Mouse (Mus musculus): ENCODE results near the gene Il17rc.

Gene Il17rc

DNA sequence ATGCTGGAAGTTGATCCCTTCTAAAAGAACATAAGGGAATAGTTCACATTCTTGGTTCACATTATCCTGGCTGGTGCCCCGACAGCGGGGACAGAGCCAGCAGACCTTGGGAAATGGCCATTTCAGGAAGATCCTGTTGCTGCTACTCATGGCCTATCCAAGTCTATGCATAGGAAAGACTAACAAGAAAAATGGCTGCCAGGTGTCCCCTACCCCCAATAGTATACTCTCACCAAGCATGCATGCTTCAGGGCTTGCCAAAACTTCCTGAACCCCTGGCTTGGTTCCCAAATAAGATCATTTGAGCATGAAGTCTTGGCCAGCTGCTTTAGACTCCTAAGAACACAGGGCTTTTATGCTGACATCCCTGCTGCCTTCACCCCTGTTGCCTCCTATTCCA is 19.4 kb upstream of the Il17rc start:
- no peak for DNase-seq (ENCODE audit: low spot score in 2 of 2)

DNA sequence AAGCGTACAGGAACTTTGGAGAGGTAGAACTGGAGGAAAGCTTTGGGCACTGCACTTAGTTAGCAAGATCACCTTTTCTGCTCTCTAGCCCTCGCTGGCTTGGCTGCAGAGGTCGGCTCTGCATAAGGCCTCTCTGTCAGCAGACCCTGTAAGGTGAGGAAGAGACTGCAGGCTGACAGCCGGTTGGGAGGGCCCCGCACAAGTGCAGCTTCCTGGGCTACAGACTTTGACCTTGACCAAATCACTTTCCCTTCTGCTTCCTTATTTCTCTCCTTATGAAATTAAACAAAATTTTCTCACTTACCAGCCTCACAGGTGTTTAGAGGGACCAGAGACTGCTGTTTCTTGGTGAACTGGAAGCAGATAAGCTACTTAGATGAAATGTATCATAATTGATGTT is 16.2 kb upstream of the Il17rc start:
- DNase-seq (ENCODE audit: low spot score in 2 of 2) = no peak

DNA sequence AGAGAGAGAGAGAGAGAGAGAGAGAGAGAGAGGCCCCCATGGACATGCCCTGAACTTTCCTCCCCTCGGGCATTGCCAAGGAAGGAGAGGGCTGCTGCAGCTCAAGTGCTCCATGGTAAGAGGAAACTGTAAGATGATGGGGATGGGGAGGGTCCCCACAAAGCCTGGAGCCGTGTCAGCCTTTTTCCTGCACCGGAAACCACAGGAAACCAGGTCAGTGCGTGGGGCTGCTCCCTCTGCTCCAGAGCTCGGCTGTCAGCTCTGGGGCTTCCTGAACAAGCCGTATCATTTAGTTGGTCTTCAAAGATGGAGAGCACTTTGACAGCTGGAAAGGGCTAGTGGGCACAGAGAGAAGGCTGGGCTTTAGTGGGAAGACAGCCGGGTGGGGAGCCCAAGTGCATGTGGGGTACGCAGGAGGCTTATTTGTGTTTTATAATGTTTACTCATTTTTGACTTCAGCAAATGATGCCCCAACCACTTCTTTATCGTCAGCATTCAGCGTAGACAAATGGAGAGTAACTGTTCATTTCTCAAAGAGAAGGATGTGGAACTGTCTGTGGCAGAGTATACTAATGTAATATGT is 13.2 kb upstream of the Il17rc start, which contains the start of gene Il17re:
TSS of gene Il17re (plus strand) at position 533 of the 583 bp plus-strand sequence.
- no peak for DNase-seq (ENCODE audit: low spot score in 2 of 2)

DNA sequence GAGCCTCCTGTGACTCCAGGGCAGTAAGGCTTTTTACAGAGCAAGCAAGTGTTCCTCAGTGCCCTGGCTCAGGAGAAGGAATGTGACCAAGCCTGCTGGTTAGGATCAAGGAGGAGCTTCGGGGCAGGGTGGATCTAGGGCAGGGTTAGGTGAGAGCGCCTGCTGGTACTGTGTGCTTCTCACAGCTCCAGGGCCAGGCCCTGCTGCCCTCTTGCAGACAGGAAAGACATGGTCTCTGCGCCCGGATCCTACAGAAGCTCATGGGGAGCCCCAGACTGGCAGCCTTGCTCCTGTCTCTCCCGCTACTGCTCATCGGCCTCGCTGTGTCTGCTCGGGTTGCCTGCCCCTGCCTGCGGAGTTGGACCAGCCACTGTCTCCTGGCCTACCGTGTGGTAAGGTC is 12.6 kb upstream of the Il17rc start:
- DNase-seq (ENCODE audit: low spot score in 2 of 2) = peak; percentile 75 to 77

DNA sequence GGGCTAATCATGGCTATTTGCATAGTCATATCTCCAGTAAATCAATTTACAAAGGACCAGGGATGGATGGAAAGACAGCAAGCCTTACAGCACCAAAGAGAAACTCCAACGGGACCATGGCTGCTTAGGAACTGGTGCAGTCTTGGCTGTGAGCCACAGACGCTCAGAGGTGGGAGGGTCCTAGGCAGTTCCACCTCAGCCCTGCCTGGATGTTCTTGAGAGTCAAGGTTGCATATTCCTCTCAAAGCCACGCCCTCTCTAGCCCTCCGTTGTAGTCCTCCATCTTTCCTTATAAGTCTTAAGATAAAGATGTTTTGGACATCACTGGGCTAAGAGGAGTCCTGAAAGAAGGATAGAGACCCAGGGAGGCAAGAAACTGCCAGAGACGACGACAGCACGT is 7.2 kb upstream of the Il17rc start:
- DNase-seq (ENCODE audit: low spot score in 2 of 2) = no peak

DNA sequence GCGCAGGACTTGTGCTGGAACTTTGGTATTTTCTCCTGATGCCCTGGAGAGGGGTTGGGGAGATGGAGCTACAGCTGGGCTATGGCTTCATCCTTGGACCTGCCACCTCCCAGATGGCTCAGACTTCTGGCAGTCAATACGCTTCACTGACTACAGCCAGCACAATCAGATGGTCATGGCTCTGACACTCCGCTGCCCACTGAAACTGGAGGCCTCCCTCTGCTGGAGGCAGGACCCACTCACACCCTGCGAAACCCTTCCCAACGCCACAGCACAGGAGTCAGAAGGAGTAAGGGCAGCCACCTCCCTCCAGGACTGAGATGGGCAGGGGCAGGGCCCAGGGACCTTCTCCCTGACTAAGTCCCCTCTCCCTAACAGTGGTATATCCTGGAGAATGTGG is 5.6 kb upstream of the Il17rc start:
- no peak for DNase-seq (ENCODE audit: low spot score in 2 of 2)

DNA sequence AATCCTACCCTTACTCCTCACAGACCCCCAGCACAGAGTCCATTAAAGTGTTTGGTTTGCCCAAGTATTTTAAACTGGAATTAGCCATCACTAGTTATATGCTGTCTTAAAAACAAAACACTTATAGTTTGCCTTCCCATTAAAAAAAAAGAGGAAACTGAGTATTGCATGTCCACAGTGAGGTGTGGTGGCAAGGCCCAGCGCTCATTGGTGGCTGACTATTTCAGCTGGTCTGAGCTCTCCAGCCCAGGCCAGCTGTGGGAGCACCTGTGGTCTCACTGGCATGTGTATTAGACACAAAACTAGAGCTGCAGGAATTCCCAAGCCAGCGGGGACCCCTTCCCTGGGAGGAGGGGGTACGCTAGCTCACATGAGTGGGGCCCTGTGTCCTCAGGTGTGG is 2.7 kb upstream of the Il17rc start:
- no peak for DNase-seq (ENCODE audit: low spot score in 2 of 2)

DNA sequence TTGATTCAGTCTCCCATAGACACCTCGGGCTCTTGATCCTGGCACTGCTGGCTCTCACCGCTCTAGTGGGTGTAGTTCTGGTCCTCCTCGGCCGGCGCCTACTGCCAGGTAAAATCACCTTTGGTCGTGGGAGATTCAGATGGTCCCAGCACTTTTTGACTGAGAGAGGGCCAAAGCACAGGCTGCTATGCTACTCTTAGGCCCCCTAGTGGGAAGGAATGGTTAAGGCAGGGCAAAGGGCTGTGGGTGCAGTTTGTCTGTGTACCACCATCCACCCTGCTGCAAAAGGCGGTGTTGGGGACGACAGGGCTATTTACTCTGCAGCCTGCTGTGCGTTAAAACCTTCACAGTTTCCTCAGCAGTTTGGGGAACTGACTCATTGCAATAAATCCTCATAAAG is 2.2 kb upstream of the Il17rc start:
- peak in 1 of 2 experiments; percentile 71 for DNase-seq (ENCODE audit: low spot score in 2 of 2)

DNA sequence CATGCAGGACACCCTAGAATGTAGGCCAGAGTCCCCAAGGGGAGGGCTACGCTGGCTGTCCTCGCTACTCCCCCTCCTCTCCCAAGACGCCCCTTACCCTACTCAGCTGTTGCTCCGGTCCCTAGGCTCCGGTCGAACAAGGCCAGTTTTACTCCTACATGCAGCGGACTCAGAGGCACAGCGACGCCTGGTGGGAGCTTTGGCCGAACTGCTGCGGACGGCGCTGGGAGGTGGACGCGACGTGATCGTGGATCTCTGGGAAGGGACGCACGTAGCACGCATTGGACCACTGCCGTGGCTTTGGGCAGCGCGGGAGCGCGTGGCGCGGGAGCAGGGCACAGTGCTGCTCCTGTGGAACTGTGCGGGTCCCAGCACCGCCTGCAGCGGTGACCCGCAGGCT is 1.8 kb upstream of the Il17rc start:
- peak in 1 of 2 experiments; percentile 81 for DNase-seq (ENCODE audit: low spot score in 2 of 2)

DNA sequence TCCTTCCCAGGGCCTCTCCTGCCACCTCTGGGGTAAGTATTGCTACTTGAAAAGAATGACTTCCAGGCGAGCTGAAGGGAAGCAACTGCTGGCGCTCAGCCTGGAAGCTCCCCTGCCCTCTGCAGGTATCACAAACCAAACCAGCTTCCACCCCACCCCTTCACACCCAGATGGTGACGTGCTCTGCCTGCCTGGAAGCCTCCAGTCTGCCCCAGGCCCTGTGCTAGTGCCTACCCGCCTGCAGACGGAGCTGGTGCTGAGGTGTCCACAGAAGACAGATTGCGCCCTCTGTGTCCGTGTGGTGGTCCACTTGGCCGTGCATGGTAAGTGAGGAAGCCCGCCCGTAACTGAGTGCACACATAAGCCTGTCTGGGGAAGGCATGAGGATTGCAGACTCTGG is 834 bp downstream of the Il17rc start:
- DNase-seq (ENCODE audit: low spot score in 2 of 2) = peak in 1 of 2 experiments; percentile 44

DNA sequence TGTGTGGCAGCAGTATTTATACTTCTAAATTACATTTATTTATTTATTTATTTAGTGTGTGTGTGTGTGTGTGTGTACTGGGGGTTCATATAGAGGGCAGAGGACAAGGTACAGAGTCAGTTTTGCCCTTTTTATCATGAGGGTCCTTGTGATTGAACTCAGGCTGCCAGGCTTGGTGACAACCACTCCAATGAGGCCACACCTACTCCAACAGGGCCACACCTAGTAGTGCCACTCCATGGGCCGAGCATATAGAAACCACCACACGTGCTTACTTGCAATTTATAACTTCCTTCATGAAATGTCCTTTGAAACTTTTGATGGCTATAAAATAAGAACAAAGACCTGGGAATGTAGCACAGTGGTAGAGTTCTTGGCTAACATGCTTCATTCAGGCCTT is 2.0 kb downstream of the Il17rc start:
- DNase-seq (ENCODE audit: low spot score in 2 of 2) = no peak

DNA sequence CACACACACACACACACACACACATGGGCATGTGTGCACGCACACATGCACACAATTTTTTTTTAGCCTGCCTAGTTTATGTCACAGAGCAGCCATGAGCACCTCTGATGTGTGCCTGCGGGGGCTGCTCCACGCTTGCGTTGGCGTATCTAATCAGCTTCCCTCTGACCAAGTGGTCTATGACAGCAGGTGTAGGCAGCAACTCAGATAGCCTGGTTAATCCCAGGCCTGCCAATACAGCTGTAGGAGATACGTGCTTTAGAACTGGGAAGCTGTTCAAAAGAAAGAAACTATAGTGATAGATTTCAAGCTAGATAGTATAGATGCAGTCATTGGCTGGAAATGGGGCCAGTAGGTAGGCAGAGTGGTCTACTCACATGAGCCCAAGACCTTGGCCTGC is 2.5 kb downstream of the Il17rc start:
- DNase-seq (ENCODE audit: low spot score in 2 of 2) = no peak

DNA sequence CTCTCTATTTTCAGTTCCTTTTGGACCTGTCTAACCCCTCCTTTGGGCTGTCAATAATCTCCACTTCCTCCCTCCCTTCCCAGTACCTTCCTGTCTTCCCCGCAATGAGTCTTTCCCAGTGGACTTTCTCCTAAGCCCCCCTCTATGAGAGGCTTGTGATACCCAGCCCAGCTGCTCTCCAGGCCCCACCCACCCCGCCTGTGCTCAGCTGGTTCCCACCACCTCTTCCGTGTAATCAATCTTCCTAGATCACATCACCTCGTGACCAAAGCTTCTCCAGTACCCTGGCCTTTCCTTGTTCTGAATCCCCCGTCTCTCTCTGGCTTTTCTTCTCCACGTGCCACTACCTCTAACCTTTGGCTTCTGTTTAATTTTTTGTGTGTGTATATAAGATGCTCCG is 6.1 kb downstream of the Il17rc start:
- no peak for DNase-seq (ENCODE audit: low spot score in 2 of 2)

DNA sequence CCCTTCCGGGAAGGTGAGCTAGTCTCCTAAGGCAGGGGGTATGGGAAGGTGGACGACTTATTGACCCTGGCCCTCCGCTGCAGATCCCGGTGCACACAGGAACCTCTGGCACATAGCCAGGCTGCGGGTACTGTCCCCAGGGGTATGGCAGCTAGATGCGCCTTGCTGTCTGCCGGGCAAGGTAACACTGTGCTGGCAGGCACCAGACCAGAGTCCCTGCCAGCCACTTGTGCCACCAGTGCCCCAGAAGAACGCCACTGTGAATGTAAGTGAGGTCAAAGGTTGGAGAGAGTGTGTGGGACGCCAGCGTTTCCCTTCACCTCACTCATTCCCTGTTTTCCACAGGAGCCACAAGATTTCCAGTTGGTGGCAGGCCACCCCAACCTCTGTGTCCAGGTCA is 7.7 kb downstream of the Il17rc start:
- DNase-seq (ENCODE audit: low spot score in 2 of 2) = no peak

DNA sequence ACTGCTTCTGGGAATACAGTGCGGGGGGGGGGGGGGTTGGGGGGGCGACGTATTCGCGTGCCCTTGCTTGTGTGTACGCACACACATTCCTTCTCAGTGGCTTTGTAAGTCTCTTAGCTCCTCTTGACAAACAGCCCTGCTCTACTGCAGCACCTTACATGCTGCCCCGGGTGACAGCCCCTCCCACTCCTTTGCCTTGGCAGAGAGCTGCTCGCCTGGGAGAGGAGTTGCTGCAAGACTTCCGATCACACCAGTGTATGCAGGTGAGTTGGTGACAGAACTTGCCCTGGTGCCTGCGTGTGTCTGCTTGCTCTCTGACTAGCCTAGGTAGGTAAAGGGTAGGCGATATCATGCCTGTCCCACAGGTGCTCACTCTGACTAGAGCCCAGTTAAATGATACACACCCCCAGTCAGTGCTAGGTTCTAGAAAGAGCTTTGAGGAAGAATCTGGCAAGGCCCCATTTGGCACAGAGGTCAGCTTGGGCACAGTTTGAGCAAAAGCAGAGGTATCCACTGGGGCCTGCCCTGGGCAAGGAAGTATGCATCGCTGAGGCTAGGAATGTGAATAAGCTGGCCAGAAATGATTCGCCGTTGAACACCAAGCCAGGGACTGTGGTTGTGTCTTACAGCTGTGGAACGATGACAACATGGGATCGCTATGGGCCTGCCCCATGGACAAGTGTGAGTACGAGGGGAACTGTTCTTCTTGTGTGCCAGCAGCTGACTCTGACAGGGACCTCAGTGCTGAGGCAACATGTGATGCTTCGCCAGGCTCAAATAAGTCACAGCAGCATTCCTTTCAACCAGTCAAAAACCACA is 9.5 kb downstream of the Il17rc start:
- peak; percentile 75 to 85 for DNase-seq (ENCODE audit: low spot score in 2 of 2)

DNA sequence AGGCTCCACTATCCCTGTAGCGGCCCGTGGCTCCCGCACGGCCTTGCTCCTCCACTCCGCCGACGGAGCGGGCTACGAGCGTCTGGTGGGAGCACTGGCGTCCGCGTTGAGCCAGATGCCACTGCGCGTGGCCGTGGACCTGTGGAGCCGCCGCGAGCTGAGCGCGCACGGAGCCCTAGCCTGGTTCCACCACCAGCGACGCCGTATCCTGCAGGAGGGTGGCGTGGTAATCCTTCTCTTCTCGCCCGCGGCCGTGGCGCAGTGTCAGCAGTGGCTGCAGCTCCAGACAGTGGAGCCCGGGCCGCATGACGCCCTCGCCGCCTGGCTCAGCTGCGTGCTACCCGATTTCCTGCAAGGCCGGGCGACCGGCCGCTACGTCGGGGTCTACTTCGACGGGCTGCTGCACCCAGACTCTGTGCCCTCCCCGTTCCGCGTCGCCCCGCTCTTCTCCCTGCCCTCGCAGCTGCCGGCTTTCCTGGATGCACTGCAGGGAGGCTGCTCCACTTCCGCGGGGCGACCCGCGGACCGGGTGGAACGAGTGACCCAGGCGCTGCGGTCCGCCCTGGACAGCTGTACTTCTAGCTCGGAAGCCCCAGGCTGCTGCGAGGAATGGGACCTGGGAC is 11.4 kb downstream of the Il17rc start:
- DNase-seq (ENCODE audit: low spot score in 2 of 2) = no peak

DNA sequence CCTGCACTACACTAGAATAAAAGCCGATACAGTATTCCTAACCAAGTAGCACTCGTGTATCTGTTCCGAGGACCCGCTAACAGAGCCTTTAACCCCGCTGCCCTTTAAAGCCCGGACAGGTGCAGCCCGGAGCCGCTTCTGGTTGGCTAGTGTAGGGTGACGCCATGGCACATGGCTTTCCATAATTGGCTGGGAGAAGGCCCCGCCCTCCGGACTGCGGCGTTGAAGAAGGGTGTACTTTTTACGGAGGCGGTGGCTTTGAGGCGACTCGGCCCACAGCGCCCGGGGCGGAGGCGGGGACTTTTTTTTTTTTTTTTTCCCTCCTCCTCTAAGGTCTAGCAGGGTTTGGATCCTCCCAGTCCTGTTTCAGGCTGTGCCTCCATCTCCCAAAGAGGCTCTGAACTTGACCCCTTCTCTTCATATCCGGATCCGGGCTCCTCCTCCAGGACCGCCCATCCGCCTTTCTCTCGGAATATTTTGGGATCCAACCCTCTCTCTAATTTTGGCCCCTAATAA is 11.9 kb downstream of the Il17rc start, which contains the start of gene Creld1:
TSS of gene Creld1 (plus strand) at position 198 of the 516 bp plus-strand sequence.
- DNase-seq (ENCODE audit: low spot score in 2 of 2) = peak; percentile 91 to 97

DNA sequence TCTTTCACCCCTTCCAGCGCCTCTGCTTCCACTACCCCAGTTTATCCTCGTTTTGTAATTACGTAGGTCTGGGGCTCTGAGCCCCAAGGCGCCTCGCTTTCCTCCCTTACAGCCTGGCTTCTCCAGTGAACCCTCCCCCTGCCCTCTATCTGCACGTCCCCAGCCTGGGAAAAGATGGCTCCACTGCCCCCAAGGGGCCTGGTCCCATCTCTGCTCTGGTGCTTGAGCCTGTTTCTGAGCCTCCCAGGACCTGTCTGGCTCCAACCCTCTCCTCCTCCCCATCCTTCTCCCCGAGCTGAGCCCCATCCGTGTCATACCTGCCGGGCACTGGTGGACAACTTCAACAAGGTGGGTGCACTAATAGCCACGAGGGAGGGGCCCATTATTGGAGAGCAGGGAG is 12.5 kb downstream of the Il17rc start:
- DNase-seq (ENCODE audit: low spot score in 2 of 2) = no peak

DNA sequence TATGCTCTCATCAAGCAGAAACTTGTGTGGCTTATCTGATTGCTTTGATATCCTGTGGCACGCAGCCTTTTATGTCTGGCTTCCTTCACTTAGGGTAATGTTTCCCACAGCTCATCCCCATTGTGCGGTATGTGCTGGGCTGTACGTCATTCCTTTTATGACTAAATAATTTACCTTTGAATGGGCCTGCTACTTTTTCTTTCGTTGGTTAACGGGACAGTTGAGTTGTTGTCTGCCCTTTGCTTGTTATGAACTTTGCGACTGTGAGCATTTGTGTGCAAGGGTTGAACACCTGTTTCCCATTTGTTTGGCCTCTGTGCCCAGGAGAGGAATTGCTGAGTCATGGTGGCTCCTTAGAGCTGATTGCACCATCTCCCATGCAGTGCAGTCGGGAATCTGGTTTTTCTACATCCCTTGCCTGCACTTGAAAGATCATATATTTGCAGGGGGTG is 15.9 kb downstream of the Il17rc start:
- peak; percentile 43 to 63 for DNase-seq (ENCODE audit: low spot score in 2 of 2)

DNA sequence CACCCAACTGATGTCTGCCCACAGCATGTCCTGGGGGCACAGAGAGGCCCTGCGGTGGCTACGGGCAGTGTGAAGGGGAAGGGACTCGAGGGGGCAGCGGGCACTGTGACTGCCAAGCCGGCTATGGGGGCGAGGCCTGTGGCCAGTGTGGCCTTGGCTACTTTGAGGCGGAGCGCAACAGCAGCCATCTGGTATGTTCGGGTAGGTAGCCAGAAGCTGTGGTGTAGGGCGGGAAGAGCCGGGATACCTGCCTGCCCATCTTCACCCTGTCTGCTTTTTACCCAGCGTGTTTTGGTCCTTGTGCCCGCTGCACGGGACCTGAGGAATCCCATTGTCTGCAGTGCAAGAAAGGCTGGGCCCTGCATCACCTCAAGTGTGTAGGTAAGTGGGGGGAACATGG is 18.2 kb downstream of the Il17rc start:
- DNase-seq (ENCODE audit: low spot score in 2 of 2) = no peak

DNA sequence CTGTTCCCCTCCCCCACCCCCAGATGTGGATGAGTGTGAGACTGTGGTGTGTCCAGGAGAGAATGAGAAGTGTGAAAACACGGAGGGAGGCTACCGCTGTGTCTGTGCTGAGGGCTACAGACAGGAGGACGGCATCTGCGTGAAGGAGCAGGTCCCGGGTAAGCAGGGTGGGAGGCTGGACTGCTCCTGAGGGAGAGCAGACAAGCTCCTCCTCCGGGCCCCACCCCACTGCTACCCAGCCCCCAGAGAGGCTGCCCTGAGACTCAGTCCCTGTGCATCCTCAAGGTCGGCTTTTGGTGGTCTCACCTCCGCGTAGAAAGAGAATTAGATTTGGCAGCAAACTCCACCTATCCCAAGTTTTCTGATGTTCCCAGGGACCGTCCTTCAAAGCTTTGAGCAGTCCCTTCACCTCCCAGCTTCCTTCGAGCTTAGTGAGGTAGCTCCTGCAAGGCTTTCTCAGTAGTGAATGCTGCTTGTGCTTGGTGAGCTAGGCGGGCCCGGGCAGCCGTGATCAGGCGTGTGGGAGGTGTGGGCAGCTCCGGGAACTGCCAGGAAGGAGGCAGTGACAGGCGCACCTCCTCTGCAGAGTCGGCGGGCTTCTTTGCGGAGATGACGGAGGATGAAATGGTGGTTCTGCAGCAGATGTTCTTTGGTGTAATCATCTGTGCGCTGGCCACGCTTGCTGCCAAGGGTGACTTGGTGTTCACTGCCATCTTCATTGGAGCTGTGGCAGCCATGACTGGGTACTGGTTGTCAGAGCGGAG is 21.1 kb downstream of the Il17rc start:
- no peak for DNase-seq (ENCODE audit: low spot score in 2 of 2)

DNA sequence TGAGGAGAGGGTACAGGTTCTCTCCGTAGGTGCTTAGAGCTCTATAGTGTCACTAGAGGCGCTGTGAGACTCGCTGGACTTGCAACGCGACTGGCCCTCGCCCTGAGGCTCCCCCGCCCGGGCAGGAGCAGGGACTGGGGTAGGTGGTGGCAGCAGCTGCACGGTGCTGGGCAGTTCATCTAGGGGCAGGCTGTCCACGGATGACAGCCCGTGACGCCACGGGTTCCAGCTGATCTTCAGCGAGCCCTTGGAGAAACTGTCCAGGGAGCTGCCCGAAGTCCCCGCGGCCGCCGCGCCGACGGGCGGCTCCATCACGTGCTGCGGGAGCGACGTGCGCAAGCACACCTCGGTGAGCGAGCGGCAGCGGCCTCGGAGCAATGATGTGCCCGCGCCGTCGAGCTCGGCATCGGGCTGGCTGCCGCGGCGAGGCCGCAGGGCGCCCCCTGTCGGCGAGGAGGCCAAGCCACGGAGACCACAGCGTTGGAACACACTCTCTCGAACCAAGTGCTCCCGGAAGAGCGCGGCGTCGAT is 23.1 kb downstream of the Il17rc start:
- peak; percentile 82 to 84 for DNase-seq (ENCODE audit: low spot score in 2 of 2)

Data from urinary bladder, postnatal 36 days (tissue).